8 mouse cellular contexts compared by ENCODE assay signal in genomic region chr5:77217211-77217610, GRCm38 (mm10). TPM values are rescaled to one million over a fixed set of nuclear protein-coding genes. Genes with fewer than 3 reads are reported as not detected.
DNase-seq lines count a peak whose midpoint lies in the region; ATAC-seq and TF ChIP-seq lines count a peak whose summit lies in the region.

No protein-coding gene starts in this region.

- no peak overlapping the region for H3K27ac ChIP-seq in forebrain, embryonic 14.5 days (ENCODE audit: low read depth, low read length)
- H3K27ac ChIP-seq in liver, postnatal 0 days (ENCODE audit: low read depth) = no peak overlapping the region

- TF ChIP-seq CTCF in liver, postnatal 0 days (IDR thresholded peaks at IDR 0.05; ENCODE audit: low read depth) = peak; percentile 90

- no peaks in the 10 kb centered on the region for H3K36me3 ChIP-seq in forebrain, embryonic 14.5 days (ENCODE audit: control insufficient read depth, insufficient read depth, low read length)
- no peaks in the 10 kb centered on the region for H3K36me3 ChIP-seq in liver, postnatal 0 days (replicated peaks; ENCODE audit: insufficient read depth, low read length)

- WGBS in forebrain, embryonic 14.5 days = 12% methylated on average over 9 of the region's 9 CpGs
- WGBS in liver, postnatal 0 days (ENCODE audit: insufficient replicate concordance) = 13% methylated on average over 9 of the region's 9 CpGs

- TF ChIP-seq EP300 in liver, postnatal 0 days (IDR thresholded peaks at IDR 0.05; ENCODE audit: low read depth) = no peak

- peak; percentile 78 for DNase-seq in MN1 (ENCODE audit: low spot score)
- peak; percentile 17 for DNase-seq in cerebellum, adult 11-12 months
- DNase-seq in forebrain, embryonic 14.5 days (ENCODE audit: low spot score) = peak; percentile 92
- DNase-seq in heart, postnatal 10 days = peak; percentile 81 to 87
- DNase-seq in layer of hippocampus, adult 11-12 months (ENCODE audit: low spot score) = peak; percentile 80
- peak; percentile 84 for DNase-seq in liver, postnatal 0 days
- DNase-seq in thymus, postnatal 0 days (ENCODE audit: low spot score) = peak; percentile 82

- no peaks in the 10 kb centered on the region for H3K9me3 ChIP-seq in forebrain, embryonic 14.5 days (replicated peaks; ENCODE audit: control insufficient read depth, low read length)
- no peaks in the 10 kb centered on the region for H3K9me3 ChIP-seq in liver, postnatal 0 days (ENCODE audit: low read length)

- intact Hi-C loops in heart, postnatal 10 days (cut with DNase I) = loop anchor here (1.0 to 5.0 kb wide), 4 partner anchors 35 to 219 kb away; no protein-coding TSS in a partner anchor

- H3K4me2 ChIP-seq in forebrain, embryonic 14.5 days (ENCODE audit: low read length) = no peak overlapping the region
- H3K4me2 ChIP-seq in liver, postnatal 0 days (ENCODE audit: low read depth, low read length) = peak overlapping the region; percentile 38; the same call in 1 of the 2 replicates

- peak; percentile 61 for ATAC-seq in forebrain, embryonic 14.5 days
- ATAC-seq in liver, postnatal 0 days = peak; percentile 44; the same call in 1 of the 2 replicates
- ATAC-seq in neutrophil, adult 5-6 weeks (ENCODE audit: extremely low read depth, insufficient number of reproducible peaks, low FRiP score, poor library complexity, severe bottlenecking) = peak; percentile 72; the same call in 1 of the 2 replicates

- no peaks in the 10 kb centered on the region for H3K27me3 ChIP-seq in forebrain, embryonic 14.5 days (replicated peaks; ENCODE audit: control insufficient read depth, insufficient read depth, low read length)
- H3K27me3 ChIP-seq in liver, postnatal 0 days (ENCODE audit: insufficient read depth, low read length) = no peaks in the 10 kb centered on the region

- no peak overlapping the region for H3K4me3 ChIP-seq in forebrain, embryonic 14.5 days (ENCODE audit: low read depth, low read length)
- peak overlapping the region; percentile 30; the same call in 1 of the 2 replicates for H3K4me3 ChIP-seq in liver, postnatal 0 days (ENCODE audit: low read depth, low read length)

- H3K9ac ChIP-seq in forebrain, embryonic 14.5 days (ENCODE audit: low read length) = no peak overlapping the region
- no peak overlapping the region for H3K9ac ChIP-seq in liver, postnatal 0 days (replicated peaks)

- H3K4me1 ChIP-seq in forebrain, embryonic 14.5 days (ENCODE audit: control insufficient read depth, insufficient read depth, low read length) = no peaks in the 10 kb centered on the region
- H3K4me1 ChIP-seq in liver, postnatal 0 days (ENCODE audit: insufficient read depth) = no peaks in the 10 kb centered on the region

RNA-seq across cellular contexts. Expression of gene Spink2, which starts 5.9 kb away (rescaled TPM):
- 0.75 and 0.99 TPM in 2 replicates for polyA plus RNA-seq in forebrain, embryonic 14.5 days (2014; fragmentation: Nextera tagmentation; extraction: Ambion mirVana)
- under 1 TPM in 1 of 2 experiments, not detected in 1; 0.45 TPM for total RNA-seq in heart, postnatal 10 days (2021)
- not detected in 2 replicates for polyA plus RNA-seq in liver, postnatal 0 days (2015; fragmentation: Nextera tagmentation; extraction: Ambion mirVana)
- not detected in 2 replicates for total RNA-seq in neutrophil, adult 5-6 weeks (2017)
- polyA plus RNA-seq in thymus, postnatal 0 days (2015; fragmentation: Nextera tagmentation; extraction: Ambion mirVana) = 1.3 and 1.4 TPM in 2 replicates

RNA-seq across cellular contexts. Expression of gene Rest, which starts 48.1 kb away (rescaled TPM):
- polyA plus RNA-seq in forebrain, embryonic 14.5 days (2014; fragmentation: Nextera tagmentation; extraction: Ambion mirVana) = 7.4 and 7.5 TPM in 2 replicates
- total RNA-seq in heart, postnatal 10 days (2021) = 10 to 100 TPM; 22.6 to 27.8 TPM
- 6.4 and 6.9 TPM in 2 replicates for polyA plus RNA-seq in liver, postnatal 0 days (2015; fragmentation: Nextera tagmentation; extraction: Ambion mirVana)
- 62.9 and 70.3 TPM in 2 replicates for total RNA-seq in neutrophil, adult 5-6 weeks (2017)
- 32.4 and 37.4 TPM in 2 replicates for polyA plus RNA-seq in thymus, postnatal 0 days (2015; fragmentation: Nextera tagmentation; extraction: Ambion mirVana)

Comparison
In these comparisons a context has a peak if more than half of its experiments do, and no peak if none do; other contexts are left out.
1. DNase-seq: peak in every context shown above with its lines; median percentile 92 in forebrain, embryonic 14.5 days; 84 in heart, postnatal 10 days; 84 in liver, postnatal 0 days; 82 in thymus, postnatal 0 days; 80 in layer of hippocampus, adult 11-12 months; 78 in MN1; 17 in cerebellum, adult 11-12 months.